Mouse (Mus musculus) lung, postnatal 36 days (tissue): ENCODE data around the gene Vmn1r40.

ENCODE experiments used
- DNase-seq: peaks from one replicate; pipeline ENCODE4 v3.0.0; 2022; ENCODE audit warnings: mixed read lengths

Vmn1r40 gene

DNA sequence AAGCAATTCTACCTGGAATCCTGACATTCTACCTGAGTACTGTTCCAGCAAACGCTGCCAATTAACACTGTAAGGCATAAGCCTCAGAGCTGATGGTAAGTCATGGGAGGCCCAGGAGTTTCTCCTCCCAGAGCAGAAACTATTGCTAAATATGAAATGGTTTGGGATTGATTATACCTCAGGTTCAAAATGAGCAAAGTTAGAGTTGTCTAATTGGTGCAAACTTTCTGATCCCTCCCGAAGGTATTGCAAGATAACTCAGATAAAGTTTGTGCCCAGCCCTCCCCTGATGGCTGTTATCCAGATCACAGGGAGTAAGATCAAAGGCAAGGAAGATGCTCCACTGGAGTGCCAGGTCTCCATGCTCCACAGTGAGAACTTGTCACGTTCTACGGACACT is at the start of gene Vmn1r40:
Vmn1r40 (plus strand) TSS at position 301 of the 400 bp plus-strand sequence.
- no peak for DNase-seq

DNA sequence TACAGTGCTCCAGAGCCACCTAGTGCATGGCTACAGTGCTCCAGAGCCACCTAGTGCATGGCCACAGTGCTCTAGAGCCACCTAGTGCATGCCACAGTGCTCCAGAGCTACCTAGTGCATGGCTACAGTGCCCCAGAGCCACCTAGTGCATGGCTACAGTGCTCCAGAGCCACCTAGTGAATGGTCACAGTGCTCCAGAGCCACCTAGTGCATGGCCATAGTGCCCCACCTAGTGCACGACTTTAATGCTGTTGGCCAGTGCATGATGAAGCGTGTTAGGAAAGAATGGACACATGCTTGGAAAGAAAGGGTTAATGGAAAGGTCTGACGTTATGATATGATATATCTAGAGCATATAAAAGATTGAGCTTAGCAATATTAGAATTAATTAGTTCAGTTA is 49.0 kb upstream of the Vmn1r40 start:
- DNase-seq, result no peak

DNA sequence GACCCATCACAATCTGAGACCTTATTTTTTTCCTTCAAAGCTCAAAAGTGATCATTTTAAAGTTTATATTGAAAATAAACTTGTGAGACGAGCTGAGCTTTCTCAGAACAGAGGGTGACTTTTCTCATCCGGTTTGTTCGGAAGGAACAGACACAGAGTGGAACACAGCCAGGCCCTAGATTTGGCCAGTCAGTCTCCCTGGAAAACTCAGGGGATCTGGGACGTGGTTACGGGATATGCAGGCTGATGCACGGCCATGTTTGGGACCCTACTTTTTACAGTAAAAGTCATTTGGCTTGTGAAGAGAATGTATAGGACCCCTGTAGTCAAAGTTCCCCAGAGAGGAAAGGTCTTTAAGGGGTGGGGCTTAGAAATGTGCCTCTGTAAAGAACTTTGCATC is 48.4 kb upstream of the Vmn1r40 start:
- no peak for DNase-seq

DNA sequence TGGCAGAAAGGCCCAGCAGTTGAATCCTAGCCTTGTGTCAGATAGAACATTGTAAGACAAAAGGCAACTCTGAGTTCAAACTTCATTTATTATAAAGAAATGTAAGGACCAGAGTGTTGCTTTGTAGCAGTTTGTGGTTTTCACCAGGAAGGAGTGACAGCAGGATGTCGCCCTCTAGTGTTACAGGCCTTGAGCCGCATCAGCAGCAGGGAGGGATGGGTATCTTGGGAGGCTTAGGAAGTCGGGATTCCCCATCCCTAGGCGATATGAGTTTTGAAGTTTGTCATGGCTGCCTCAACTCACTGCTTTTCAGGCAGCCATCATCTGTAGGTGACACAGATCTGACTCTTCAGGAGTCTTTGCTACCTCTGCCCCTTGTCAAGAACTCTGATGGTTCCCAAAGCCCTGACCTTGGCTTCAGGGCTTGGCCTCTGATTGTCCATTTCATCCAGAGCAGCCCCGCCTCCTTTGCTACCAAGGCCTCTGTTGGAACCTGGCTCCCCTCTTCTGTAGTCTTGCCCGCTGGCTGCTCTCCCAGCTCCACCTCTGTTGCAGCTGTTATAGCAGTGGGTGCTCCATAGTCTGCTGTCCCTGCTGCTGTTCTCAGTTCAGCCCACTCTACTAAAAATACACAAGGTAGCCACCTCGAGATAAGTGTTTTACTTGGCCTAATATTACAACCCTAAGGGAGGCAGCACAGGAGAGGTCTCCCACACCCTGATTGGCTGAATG is 47.5 kb upstream of the Vmn1r40 start:
- DNase-seq, result peak; percentile 78

DNA sequence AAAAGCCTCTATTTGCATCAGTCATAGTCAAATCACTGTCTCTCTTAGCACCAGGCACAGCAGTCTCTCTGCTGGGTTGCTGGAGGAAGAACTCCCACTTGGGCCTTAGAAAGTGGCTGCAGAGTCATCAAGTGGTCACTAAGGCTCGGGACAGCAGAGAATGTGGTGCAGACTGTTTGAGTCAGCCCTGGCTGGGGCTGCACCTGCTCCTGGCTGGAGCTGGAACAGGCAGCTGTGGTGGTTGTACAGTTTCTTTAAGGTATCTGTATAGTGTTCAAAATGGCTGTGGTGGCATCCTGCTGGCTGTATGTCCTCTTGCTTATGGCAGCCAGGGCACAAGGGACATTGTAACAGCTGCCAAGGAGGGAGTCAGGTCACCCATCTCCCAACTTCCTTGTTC is 46.9 kb upstream of the Vmn1r40 start:
- no peak for DNase-seq

DNA sequence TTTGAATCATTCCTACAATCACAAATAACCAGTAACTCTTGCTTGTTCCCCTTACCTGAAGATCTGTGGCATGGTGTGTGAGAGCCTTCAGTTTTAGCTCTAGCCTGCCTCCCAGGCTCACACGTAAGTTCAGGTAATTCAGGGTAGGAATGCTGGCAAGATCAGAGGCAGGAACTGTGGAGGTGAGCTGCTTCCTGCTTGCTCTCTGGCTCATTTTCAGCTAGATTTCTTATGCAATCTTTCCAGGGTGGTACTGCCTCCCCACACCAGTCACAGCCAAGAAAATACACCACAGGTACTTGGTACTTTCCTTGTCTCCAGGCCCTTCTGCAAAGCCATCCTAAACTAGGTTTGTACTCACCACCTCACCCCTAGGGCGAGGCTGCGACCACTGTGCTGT is 44.8 kb upstream of the Vmn1r40 start:
- DNase-seq, result peak; percentile 35

DNA sequence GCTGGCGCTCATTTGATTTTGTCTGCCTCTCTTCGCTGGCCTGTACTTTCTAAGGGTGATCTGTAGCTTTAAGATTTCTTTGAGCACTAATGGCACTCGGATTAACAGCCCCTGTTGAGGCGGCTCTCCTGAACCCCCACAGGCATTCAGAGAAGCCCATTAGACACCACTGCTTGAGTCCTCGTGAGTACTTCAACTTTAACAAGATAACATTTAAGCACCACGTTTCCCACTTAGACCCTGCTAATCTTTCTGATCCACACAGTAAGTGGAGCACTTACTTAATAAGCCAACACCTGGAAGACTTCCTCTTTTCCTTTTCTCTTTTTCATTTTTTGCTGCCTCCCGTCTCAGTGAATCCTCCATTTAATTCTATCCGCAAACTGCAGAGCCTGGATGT is 42.2 kb upstream of the Vmn1r40 start:
- peak; percentile 39 for DNase-seq

DNA sequence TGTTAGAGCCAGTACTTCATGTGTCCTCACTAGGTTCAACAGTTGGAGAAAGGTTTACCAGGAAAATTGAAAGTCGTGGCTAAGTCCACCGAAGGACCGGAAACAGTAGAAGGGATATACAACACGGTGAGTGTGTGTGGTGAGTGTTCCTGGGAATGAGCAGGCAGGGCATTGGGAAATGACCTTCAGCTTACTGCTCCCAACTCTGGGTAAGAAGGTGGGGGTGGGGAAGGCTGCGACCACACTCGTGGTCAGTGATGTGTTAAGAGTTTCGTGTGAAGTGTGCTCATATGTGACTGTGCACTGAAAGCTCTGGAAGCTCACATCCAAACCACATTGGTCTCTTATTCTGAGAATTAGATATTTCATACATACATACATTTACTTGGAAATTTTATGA is 41.7 kb upstream of the Vmn1r40 start:
- no peak for DNase-seq

DNA sequence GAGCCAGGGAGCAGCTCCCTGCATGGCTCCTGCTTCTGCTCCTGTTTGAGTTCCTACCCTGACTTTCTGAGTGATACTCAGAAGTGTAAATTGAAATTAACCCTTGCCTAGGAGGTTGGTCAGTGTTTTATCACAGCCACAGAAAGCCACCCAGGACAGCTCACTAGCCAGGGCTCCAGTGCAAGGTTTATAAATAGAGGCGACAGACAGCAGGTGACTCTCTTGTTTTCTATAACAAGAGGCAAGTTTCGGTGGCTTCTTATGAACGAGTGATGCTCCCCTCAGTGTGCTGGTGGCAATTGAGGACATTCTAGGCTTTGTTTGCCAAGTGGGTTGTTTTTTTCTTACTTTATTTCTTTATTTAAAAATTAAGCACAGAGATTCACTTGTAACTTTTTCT is 40.4 kb upstream of the Vmn1r40 start:
- no peak for DNase-seq

DNA sequence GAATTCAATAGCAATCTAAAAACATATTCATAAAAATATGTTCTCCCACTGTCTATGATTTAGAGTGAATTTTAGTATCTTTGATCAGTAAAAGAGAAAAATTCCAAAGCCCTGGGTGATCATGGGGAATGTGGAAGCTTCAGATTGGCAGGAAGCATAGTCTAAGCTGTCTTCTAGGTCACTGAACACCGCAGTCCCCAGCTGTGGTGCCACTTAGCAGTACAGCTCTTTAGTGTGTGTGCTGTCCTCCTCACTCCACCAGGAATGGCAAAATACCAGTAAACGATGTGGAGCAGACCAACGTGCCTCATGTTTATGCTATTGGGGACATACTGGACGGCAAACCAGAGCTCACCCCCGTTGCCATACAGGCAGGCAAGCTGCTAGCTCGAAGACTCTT is 37.8 kb upstream of the Vmn1r40 start:
- no peak for DNase-seq

DNA sequence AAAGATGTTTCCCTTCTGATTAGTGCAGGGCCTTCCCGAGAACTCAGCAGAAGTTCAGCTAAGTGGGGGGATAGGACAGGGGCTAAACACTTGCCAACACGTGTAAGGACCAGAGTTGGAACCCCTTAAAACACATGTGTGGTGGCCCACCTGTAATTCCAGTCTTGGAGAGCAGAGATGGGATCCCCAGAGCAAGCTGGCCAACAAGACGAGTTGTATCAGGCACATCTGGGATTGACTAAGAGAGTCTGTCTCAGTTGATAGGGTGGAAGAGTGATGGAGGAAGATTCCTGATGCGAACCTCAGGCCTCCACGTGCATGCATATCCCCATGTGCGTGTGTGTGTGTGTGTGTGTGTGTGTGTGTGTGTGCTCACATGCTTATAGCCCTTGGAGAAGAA is 35.9 kb upstream of the Vmn1r40 start:
- no peak for DNase-seq

DNA sequence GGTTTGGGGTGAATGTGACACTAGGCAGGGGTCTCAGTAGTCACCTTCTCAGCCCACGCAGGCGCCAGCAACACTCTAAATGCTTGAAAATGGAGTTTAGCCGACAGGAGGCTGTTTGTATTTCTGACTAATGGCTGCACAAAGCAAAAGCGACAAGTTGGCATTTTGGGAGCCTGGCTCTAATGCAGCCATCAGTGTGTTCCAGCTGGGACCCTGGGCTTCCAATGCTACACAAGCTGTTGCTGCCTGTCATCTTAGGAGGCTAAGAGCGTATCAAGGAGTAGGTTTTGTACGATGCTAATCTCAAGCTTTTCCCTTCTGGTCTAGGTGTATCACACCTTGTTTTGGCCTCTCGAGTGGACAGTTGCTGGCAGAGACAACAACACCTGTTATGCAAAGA is 34.7 kb upstream of the Vmn1r40 start:
- DNase-seq, result no peak

DNA sequence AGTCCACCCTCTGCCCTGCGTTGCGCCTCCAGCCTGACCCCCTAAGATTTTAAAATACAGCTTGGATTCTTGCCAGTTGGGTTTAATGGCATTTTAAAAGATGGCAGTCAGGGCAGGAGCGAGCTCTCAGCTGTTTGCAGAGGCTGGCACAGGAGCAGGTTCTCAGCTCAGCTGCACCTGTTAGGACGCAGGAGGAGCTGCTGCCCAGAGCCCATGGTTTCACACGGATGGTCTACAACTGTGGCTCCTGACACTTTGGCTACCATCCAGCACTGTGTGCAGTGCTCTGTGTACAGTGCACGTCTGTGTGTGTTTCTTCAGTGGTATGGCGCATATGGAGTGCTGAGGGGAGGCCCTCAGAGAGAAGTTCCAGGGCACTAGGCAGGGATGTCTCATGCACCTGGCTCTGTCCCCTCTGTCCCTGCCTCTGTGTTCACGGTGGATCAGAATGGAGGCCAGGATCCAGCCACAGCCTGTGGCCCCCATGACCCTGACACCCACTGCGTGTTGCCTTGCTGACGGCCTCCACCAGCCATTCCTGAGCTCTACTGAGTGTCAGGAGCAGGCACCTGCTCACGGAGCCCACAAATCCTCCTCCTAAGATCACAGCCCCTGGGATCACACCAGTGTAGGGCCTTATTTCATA is 34.1 kb upstream of the Vmn1r40 start:
- no peak for DNase-seq

DNA sequence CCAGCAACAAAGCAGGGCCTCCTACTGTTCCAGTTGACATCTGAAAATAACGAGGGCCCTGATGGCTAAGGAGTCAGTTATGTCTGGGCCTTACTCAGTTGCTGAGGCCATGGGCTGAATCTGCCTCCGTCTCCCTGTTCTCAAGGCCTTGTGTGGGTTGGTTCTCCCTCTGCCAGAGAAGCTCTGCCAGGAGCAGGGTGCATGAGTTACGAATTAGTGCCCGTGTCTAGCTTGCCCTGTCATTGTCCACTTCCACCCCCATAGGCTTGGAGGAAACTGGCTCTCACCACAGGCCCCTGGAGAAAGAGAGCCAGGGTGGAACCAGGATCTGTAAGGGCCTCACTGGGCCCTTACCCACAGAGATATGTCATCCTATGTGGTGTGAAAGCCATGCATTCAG is 28.8 kb upstream of the Vmn1r40 start:
- no peak for DNase-seq

DNA sequence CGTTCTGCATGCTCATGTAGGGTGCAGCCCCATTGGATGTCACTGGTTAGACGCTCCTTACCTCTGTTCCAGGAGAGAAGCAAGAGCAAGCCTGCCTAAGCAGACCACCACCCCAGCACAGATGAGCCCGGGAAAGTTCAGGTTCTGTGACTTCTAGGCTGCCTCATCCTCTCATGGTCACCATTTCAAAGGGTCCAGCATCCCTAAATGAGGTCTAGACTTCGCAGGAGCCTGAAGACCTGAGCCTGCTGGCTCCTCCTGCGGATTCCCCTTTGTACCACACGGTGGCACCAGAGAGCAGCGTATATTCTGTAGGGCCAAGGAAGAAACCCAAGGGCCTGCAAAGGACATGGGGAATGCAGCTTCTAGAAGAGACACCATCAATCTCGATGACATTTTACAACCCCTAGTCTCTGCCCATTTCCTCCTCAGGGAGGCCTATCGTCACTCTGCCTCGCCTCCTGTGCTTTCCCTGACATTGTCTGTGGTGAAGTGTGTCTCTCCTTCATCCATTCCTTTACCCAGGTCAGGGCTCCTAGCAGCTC is 28.0 kb upstream of the Vmn1r40 start:
- DNase-seq, result peak; percentile 72

DNA sequence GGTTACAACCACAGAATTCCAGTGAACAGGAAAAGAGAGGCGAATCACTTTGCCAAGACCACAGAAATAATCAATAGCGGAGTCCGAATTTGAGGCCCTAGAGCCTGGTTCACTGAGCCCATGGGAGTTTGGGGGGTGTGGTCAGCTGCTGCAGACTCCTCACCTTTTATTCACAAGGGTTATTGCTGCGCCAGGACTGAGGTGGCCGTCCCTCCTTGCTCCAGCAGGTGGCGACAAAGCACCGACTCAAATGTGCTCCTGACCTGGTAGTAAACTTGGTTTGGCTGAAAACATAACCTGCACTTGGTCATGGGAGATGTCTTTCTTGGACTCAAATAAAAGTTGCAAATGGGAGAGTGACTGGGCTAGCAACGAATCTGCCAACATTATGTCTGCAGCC is 27.2 kb upstream of the Vmn1r40 start:
- peak; percentile 88 for DNase-seq

DNA sequence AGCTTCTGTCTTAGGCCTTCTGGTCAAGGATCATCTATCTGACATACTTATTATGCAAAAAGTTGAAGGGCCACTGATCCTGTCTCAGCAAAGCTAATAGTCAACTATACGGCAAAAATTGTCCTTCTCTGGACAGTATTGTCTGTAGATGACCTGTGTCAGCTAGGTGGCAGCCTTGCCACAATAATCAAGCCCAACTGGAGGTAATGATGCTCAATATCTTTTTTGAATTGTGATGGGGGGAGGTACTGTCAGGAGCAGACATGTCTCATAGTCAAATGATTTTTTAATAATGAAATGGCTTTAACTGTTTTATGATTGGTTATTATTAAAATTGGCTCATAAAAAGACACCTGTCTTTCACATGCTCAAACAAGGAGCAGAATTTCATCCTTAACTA is 23.1 kb upstream of the Vmn1r40 start:
- DNase-seq, result no peak

DNA sequence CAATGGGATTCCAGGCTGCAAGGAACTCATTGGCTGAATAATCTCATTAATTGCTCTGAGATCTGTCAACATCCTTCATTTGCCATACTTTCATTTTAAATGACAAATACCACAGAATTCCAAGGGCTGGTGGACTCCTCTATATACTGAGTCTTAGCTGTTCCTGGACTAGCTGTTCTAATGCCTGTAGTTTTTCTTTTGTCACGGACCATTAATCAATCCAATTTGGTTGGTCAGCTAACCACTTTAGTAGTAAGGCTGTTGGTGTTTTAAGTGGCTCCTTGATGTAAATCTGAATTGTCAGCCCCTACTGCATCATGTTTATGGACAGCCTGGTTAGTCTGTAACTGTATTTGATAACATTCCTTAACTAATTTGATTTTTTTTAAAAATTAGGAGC is 20.2 kb upstream of the Vmn1r40 start:
- no peak for DNase-seq

DNA sequence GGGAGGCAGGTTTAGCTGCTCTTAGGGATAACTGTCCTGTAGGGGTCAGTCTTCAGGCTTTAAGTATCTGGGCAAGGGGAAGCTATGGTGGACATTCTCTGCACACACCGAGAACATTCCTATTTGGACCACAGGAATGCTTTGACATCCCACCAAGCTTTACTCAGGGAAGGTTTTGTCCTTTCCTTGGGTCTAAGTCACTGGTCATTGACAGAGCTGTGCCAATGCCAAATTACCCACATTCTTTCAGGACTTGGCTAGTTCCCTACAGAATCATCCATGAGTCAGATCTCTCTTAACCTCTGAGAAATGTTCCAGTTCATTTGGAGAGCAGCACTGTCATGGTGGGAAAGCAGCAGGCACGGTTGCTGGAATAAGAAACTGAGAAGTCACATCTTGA is 716 bp upstream of the Vmn1r40 start:
- no peak for DNase-seq

DNA sequence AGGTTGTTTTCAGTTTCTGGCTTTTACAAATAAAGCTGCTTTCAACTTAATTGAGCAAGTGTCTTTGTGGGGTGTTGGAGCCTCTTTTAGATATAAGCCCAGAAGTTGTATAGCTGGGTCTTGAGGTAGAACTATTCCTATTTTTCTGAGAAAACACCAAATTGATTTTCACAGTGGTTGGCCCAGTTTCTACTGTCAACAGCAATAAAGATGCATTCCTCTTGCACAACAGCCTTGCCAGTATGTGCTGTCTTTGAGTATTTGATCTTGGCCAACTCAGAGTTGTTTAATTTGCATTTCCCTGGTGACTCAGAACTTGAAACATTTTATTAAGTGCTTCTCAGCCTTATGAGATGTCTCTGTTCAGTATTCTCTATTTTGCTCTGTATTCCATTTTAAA is 10.7 kb downstream of the Vmn1r40 start:
- DNase-seq, result no peak

DNA sequence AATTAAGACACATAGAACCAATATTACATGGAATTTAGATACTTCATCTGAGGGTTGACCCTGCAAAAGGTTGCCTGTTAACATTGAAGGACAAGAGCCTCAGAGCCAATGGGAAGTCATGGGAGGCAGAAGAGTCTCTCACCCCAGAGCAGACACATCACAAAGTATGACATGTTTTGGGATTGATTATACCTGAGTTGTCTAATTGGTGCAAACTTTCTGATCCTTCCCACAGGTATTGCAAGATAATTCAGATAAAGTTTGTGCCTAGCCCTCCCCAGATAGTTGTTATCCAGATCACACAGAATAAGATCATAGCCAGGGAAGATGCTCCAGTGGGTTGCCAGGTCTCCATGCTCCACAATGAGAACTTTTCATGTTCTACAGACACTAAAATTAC is 33.1 kb downstream of the Vmn1r40 start, which contains the start of gene Vmn1r41:
Vmn1r41 (plus strand) TSS at position 301 of the 400 bp plus-strand sequence.
- no peak for DNase-seq

DNA sequence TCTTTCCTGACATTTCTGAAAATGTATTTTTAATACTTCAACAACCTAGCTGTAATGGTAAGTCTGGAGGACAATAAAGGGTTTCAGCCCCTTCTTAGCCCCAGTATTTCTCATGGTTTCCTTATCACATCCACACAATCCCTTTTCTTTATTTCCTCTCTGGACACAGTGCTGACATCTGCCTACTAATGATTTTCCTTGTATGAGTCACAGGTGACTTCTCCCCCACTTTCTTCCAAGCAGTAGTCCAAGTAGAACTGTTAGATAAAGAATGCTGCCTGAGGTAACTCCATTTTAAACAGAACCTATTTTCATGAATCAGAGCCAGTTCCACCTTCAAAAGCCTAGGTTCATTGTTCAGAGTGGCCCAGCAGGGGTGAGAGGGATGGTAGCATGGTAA is 35.5 kb downstream of the Vmn1r40 start:
- no peak for DNase-seq
